Mouse (Mus musculus): ENCODE data around the gene Mllt6. TPM values are rescaled to one million over a fixed set of nuclear protein-coding genes. Genes with fewer than 3 reads are reported as not detected.

The Mllt6 gene
- total and polyA plus RNA-seq, 3 experiments: 17.2 to 17.6 TPM; not detected in 1

GRCm38 (mm10) chr11:97622440-97622839 is 40.8 kb upstream of the Mllt6 start:
- no peaks in the 10 kb centered on the region for H3K79me2 ChIP-seq (ENCODE audit: control insufficient read depth, insufficient read depth, low read length, poor library complexity)
- H3K4me1 ChIP-seq (ENCODE audit: control insufficient read depth in 1 of 2, insufficient read depth in 2 of 2, low read length in 2 of 2): peaks cover 0 to 6% of the 10 kb centered on the region in 2 experiments; a peak in 2 of 4 replicates
- no peaks in the 10 kb centered on the region for H3K9me3 ChIP-seq (replicated peaks; ENCODE audit: insufficient read depth, low read length)
- no peak for TF ChIP-seq TCF12 (IDR thresholded peaks at IDR 0.05; ENCODE audit: low read depth, low read length)
- no peak for TF ChIP-seq MEF2A (IDR thresholded peaks at IDR 0.05; ENCODE audit: extremely low read depth, insufficient replicate concordance, low read depth, low read length, poor library complexity, severe bottlenecking)
- TF ChIP-seq CTCF (IDR thresholded peaks at IDR 0.05 in 2 of 3, conservative IDR thresholded peaks at IDR 0.05 in 1 of 3; ENCODE audit: control insufficient read depth in 1 of 3, insufficient read depth in 1 of 3, low read depth in 2 of 3, low read length in 3 of 3, poor library complexity in 1 of 3, severe bottlenecking in 1 of 3): peak; percentile 94 to 99 (median 98)
- no peak for TF ChIP-seq KAT2A (conservative IDR thresholded peaks at IDR 0.05; ENCODE audit: low read depth, low read length)
- no peak for TF ChIP-seq ZKSCAN1 (IDR thresholded peaks at IDR 0.05; ENCODE audit: low read depth, low read length)
- peak; percentile 99 for TF ChIP-seq RAD21 (IDR thresholded peaks at IDR 0.05; ENCODE audit: low read depth, low read length)
- no peak for TF ChIP-seq MYB (IDR thresholded peaks at IDR 0.05; ENCODE audit: low read depth, low read length)
- peak; percentile 39; the same call in 1 of the 2 replicates for TF ChIP-seq TBP (IDR thresholded peaks at IDR 0.05; ENCODE audit: low read depth, low read length)
- TF ChIP-seq ZC3H11A (IDR thresholded peaks at IDR 0.05; ENCODE audit: low read depth, low read length): peak; percentile 92
- no peak for TF ChIP-seq JUND (IDR thresholded peaks at IDR 0.05; ENCODE audit: low read depth, low read length)
- no peak for TF ChIP-seq RCOR1 (IDR thresholded peaks at IDR 0.05; ENCODE audit: low read depth, low read length)
- no peak for TF ChIP-seq POLR2AphosphoS2 (IDR thresholded peaks at IDR 0.05; ENCODE audit: low read length)
- no peak for TF ChIP-seq POLR2AphosphoS5 (IDR thresholded peaks at IDR 0.05; ENCODE audit: borderline replicate concordance, low read depth, low read length)
- no peak for TF ChIP-seq CHD2 (IDR thresholded peaks at IDR 0.05; ENCODE audit: low read length)
- peak; percentile 98 for TF ChIP-seq SMC3 (IDR thresholded peaks at IDR 0.05; ENCODE audit: low read depth, low read length)
- TF ChIP-seq ZMIZ1 (IDR thresholded peaks at IDR 0.05; ENCODE audit: low read depth, low read length): no peak
- no peak for TF ChIP-seq ZNF384 (IDR thresholded peaks at IDR 0.05; ENCODE audit: low read depth, low read length)
- TF ChIP-seq NRF1 (IDR thresholded peaks at IDR 0.05; ENCODE audit: insufficient read depth, low read depth, low read length, poor library complexity, severe bottlenecking): no peak
- TF ChIP-seq BHLHE40 (IDR thresholded peaks at IDR 0.05; ENCODE audit: borderline replicate concordance, low read depth, low read length): no peak
- TF ChIP-seq GATA1 (IDR thresholded peaks at IDR 0.05; ENCODE audit: low read depth, low read length): no peak
- H3K9ac ChIP-seq (ENCODE audit: control insufficient read depth, low read depth, low read length, poor library complexity, severe bottlenecking): no peak overlapping the region
- no peaks in the 10 kb centered on the region; a peak in 1 of 4 replicates for H3K27me3 ChIP-seq (ENCODE audit: control insufficient read depth in 1 of 2, insufficient read depth in 2 of 2, low read length in 2 of 2)
- no peak overlapping the region for H3K4me3 ChIP-seq (ENCODE audit: control insufficient read depth in 1 of 2, insufficient read depth in 1 of 2, low read depth in 2 of 2, low read length in 2 of 2)
- DNase-seq (ENCODE audit: low read depth, low spot score): peak; percentile 84
- no peak overlapping the region for H3K27ac ChIP-seq (ENCODE audit: control insufficient read depth, low read depth, low read length)
- H3K36me3 ChIP-seq (ENCODE audit: control insufficient read depth in 1 of 2, insufficient read depth in 2 of 2, low read length in 2 of 2): peaks cover 0 to 3% of the 10 kb centered on the region in 2 experiments; a peak in 1 of 4 replicates

GRCm38 (mm10) chr11:97623166-97623565 is 40.0 kb upstream of the Mllt6 start:
- no peak overlapping the region for H3K27ac ChIP-seq (ENCODE audit: control insufficient read depth, low read depth, low read length)
- peaks cover 0 to 5% of the 10 kb centered on the region in 2 experiments; a peak in 2 of 4 replicates for H3K4me1 ChIP-seq (ENCODE audit: control insufficient read depth in 1 of 2, insufficient read depth in 2 of 2, low read length in 2 of 2)
- H3K79me2 ChIP-seq (ENCODE audit: control insufficient read depth, insufficient read depth, low read length, poor library complexity): no peaks in the 10 kb centered on the region
- H3K27me3 ChIP-seq (ENCODE audit: control insufficient read depth in 1 of 2, insufficient read depth in 2 of 2, low read length in 2 of 2): no peaks in the 10 kb centered on the region; a peak in 1 of 4 replicates
- no peak for DNase-seq (ENCODE audit: low read depth, low spot score)
- TF ChIP-seq MYC (IDR thresholded peaks at IDR 0.05; ENCODE audit: low read depth, low read length): no peak
- no peak for TF ChIP-seq RCOR1 (IDR thresholded peaks at IDR 0.05; ENCODE audit: low read depth, low read length)
- TF ChIP-seq GATA1 (IDR thresholded peaks at IDR 0.05; ENCODE audit: low read depth, low read length): no peak
- no peak for TF ChIP-seq POLR2A (IDR thresholded peaks at IDR 0.05; ENCODE audit: control insufficient read depth in 1 of 2, insufficient read depth in 1 of 2, low read depth in 1 of 2, low read length in 2 of 2, poor library complexity in 1 of 2)
- no peak for TF ChIP-seq MEF2A (IDR thresholded peaks at IDR 0.05; ENCODE audit: extremely low read depth, insufficient replicate concordance, low read depth, low read length, poor library complexity, severe bottlenecking)
- H3K9ac ChIP-seq (ENCODE audit: control insufficient read depth, low read depth, low read length, poor library complexity, severe bottlenecking): no peak overlapping the region
- H3K36me3 ChIP-seq (ENCODE audit: control insufficient read depth in 1 of 2, insufficient read depth in 2 of 2, low read length in 2 of 2): peaks cover 0 to 3% of the 10 kb centered on the region in 2 experiments; a peak in 1 of 4 replicates
- H3K9me3 ChIP-seq (replicated peaks; ENCODE audit: insufficient read depth, low read length): no peaks in the 10 kb centered on the region
- no peak overlapping the region for H3K4me3 ChIP-seq (ENCODE audit: control insufficient read depth in 1 of 2, insufficient read depth in 1 of 2, low read depth in 2 of 2, low read length in 2 of 2)

Data from MEL (cell line).